ENCODE assay signal across 8 mouse cellular contexts in the genomic region with DNA sequence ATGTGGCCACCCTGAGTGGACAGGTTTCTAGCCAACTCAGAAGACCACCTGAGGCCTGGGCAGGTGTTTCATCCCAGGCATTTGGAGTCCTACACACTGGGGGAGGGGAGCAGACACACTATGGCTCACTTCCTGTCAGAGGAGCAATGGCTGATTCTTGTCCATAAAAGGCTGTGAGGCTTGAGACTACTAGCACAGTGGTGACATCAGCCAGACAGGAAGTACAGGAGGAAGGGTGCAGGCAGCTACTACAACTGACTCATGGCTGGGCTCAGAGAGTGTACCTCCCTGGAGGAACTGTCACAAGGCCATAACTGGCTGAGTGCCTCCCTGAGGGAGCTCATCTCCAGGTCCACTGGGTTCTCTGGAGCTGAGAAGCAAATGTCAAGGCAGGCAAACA. TPM values are rescaled to one million over a fixed set of nuclear protein-coding genes. Genes with fewer than 3 reads are reported as not detected.
DNase-seq lines count a peak whose midpoint lies in the region; ATAC-seq and TF ChIP-seq lines count a peak whose summit lies in the region.

No protein-coding gene starts in this region.

- TF ChIP-seq POLR2A in CH12.LX (IDR thresholded peaks at IDR 0.05; ENCODE audit: low read depth, low read length) = peak; percentile 54; the same call in 1 of the 2 replicates

- ATAC-seq in heart, postnatal 0 days (ENCODE audit: insufficient read depth, low read depth) = peak; percentile 70
- ATAC-seq in megakaryocyte, adult 5-6 weeks (ENCODE audit: poor library complexity, severe bottlenecking) = peak; percentile 90

- peaks cover 74 to 90% of the 10 kb centered on the region in 2 experiments for H3K36me3 ChIP-seq in CH12.LX (replicated peaks in 1 of 2; ENCODE audit: control insufficient read depth in 1 of 2, insufficient read depth in 1 of 2, low read length in 1 of 2)
- peaks cover 35% of the 10 kb centered on the region for H3K36me3 ChIP-seq in heart, postnatal 0 days (replicated peaks; ENCODE audit: control insufficient read depth, insufficient read depth, low read length)

- no peak for TF ChIP-seq RAD21 in CH12.LX (IDR thresholded peaks at IDR 0.05; ENCODE audit: low read depth, low read length)

- dilution Hi-C loops in CH12.LX (cut with MboI; ENCODE audit: extremely low pct_ligation_motif_present, extremely low pct_unique_long_range_greater_than_20kb, low sequenced_read_pairs) = no loop called here

- H3K79me2 ChIP-seq in CH12.LX (replicated peaks; ENCODE audit: control insufficient read depth, extremely low read depth, insufficient read depth, poor library complexity, severe bottlenecking) = peaks cover 69% of the 10 kb centered on the region

- H3K4me3 ChIP-seq in CH12.LX (replicated peaks in 1 of 3; ENCODE audit: low read depth in 2 of 3, low read length in 2 of 3, poor library complexity in 1 of 3) = no peak overlapping the region
- no peak overlapping the region for H3K4me3 ChIP-seq in heart, postnatal 0 days (ENCODE audit: low read depth, low read length)

- H3K27me3 ChIP-seq in CH12.LX (replicated peaks) = no peaks in the 10 kb centered on the region
- no peaks in the 10 kb centered on the region for H3K27me3 ChIP-seq in heart, postnatal 0 days (ENCODE audit: control insufficient read depth, insufficient read depth, low read length)

- H3K4me1 ChIP-seq in CH12.LX (ENCODE audit: control insufficient read depth in 1 of 2, insufficient read depth in 2 of 2) = peaks cover 57 to 85% of the 10 kb centered on the region in 2 experiments
- H3K4me1 ChIP-seq in heart, postnatal 0 days (ENCODE audit: control insufficient read depth, insufficient read depth) = peaks cover 79% of the 10 kb centered on the region

- peak overlapping the region; percentile 94 for H3K27ac ChIP-seq in CH12.LX (ENCODE audit: insufficient read depth, low read depth)
- peak overlapping the region; percentile 92 for H3K27ac ChIP-seq in heart, postnatal 0 days (ENCODE audit: low read depth)

- in situ Hi-C loops in CH12.LX (cut with MboI; ENCODE audit: low pct_ligation_motif_present, low pct_unique_long_range_greater_than_20kb, low sequenced_read_pairs) = no loop called here

- peak overlapping the region; percentile 2; the same call in 1 of the 2 replicates for H3K4me2 ChIP-seq in CH12.LX (ENCODE audit: insufficient read depth, low read depth, poor library complexity, severe bottlenecking)
- no peak overlapping the region for H3K4me2 ChIP-seq in heart, postnatal 0 days (ENCODE audit: low read depth, low read length)

- peak; percentile 73 for DNase-seq in gastrocnemius, adult 18-20 months (ENCODE audit: low spot score)
- no peak for DNase-seq in gastrocnemius, postnatal 10 days
- DNase-seq in CH12.LX (ENCODE audit: extremely low read depth) = peak; percentile 95
- DNase-seq in brain, adult 2 months (ENCODE audit: low read depth, low spot score) = peak; percentile 87
- peak; percentile 94 for DNase-seq in heart, postnatal 0 days (ENCODE audit: low spot score)
- DNase-seq in kidney, postnatal 36 days = peak; percentile 68 to 89
- peak; percentile 70 to 80 for DNase-seq in thymus, postnatal 36 days

- H3K9ac ChIP-seq in CH12.LX (ENCODE audit: insufficient read depth, low read depth) = peak overlapping the region; percentile 23
- 0 out of 2 replicates have a peak overlapping the region, but pooled peaks have one; percentile 10 for H3K9ac ChIP-seq in heart, postnatal 0 days (replicated peaks; ENCODE audit: low read depth, low read length)

- TF ChIP-seq EP300 in CH12.LX (IDR thresholded peaks at IDR 0.05; ENCODE audit: low read length) = peak; percentile 69
- TF ChIP-seq EP300 in heart, postnatal 0 days (IDR thresholded peaks at IDR 0.05; ENCODE audit: low read depth) = peak; percentile 83

- no peak for TF ChIP-seq CTCF in CH12.LX (conservative IDR thresholded peaks at IDR 0.05 in 1 of 2, IDR thresholded peaks at IDR 0.05 in 1 of 2; ENCODE audit: low read depth in 2 of 2, low read length in 2 of 2)
- no peak for TF ChIP-seq CTCF in heart, postnatal 0 days (IDR thresholded peaks at IDR 0.05; ENCODE audit: low read depth)

- H3K9me3 ChIP-seq in CH12.LX (replicated peaks; ENCODE audit: low read length) = no peaks in the 10 kb centered on the region
- H3K9me3 ChIP-seq in heart, postnatal 0 days (replicated peaks; ENCODE audit: control insufficient read depth, low read length) = no peaks in the 10 kb centered on the region

TF ChIP-seq in CH12.LX, 34 proteins besides CTCF, POLR2A, EP300 and RAD21:
- peak; percentile 88 for TF ChIP-seq ELF1 (IDR thresholded peaks at IDR 0.05; ENCODE audit: low read depth, low read length)
- no peak for TF ChIP-seq UBTF (IDR thresholded peaks at IDR 0.05; ENCODE audit: low read depth, low read length)
- TF ChIP-seq JUND (conservative IDR thresholded peaks at IDR 0.05; ENCODE audit: low read depth, low read length) = peak; percentile 69; the same call in 1 of the 2 replicates
- peak; percentile 61; the same call in 1 of the 2 replicates for TF ChIP-seq BHLHE40 (IDR thresholded peaks at IDR 0.05; ENCODE audit: low read depth, low read length)
- no peak for TF ChIP-seq GABPA (IDR thresholded peaks at IDR 0.05; ENCODE audit: insufficient replicate concordance, low read depth, low read length)
- peak; percentile 87 for TF ChIP-seq ETS1 (conservative IDR thresholded peaks at IDR 0.05; ENCODE audit: low read depth, low read length)
- TF ChIP-seq PAX5 (IDR thresholded peaks at IDR 0.05; ENCODE audit: low read length) = no peak
- TF ChIP-seq KAT2A (IDR thresholded peaks at IDR 0.05; ENCODE audit: insufficient replicate concordance, low read length) = no peak
- TF ChIP-seq ZMIZ1 (IDR thresholded peaks at IDR 0.05; ENCODE audit: low read depth, low read length) = 0 out of 2 replicates have a peak, but pooled peaks have one; percentile 14
- no peak for TF ChIP-seq NRF1 (IDR thresholded peaks at IDR 0.05; ENCODE audit: low read depth, low read length)
- peak; percentile 58 for TF ChIP-seq HCFC1 (IDR thresholded peaks at IDR 0.05; ENCODE audit: low read depth, low read length)
- no peak for TF ChIP-seq ZKSCAN1 (IDR thresholded peaks at IDR 0.05; ENCODE audit: borderline replicate concordance, low read depth, low read length)
- TF ChIP-seq MXI1 (IDR thresholded peaks at IDR 0.05; ENCODE audit: low read depth, low read length) = no peak
- TF ChIP-seq MYC (IDR thresholded peaks at IDR 0.05; ENCODE audit: low read depth, low read length) = peak; percentile 88
- TF ChIP-seq CHD1 (IDR thresholded peaks at IDR 0.05; ENCODE audit: low read depth, low read length) = no peak
- TF ChIP-seq USF2 (conservative IDR thresholded peaks at IDR 0.05; ENCODE audit: low read depth, low read length) = no peak
- TF ChIP-seq ZNF384 (IDR thresholded peaks at IDR 0.05; ENCODE audit: low read depth, low read length) = no peak
- no peak for TF ChIP-seq MAZ (IDR thresholded peaks at IDR 0.05; ENCODE audit: low read depth, low read length)
- no peak for TF ChIP-seq SMC3 (IDR thresholded peaks at IDR 0.05; ENCODE audit: low read depth, low read length)
- peak; percentile 83 for TF ChIP-seq CHD2 (IDR thresholded peaks at IDR 0.05; ENCODE audit: low read length)
- peak; percentile 74; the same call in 1 of the 2 replicates for TF ChIP-seq TCF12 (IDR thresholded peaks at IDR 0.05; ENCODE audit: low read depth, low read length)
- 0 out of 2 replicates have a peak, but pooled peaks have one; percentile 55 for TF ChIP-seq TBP (conservative IDR thresholded peaks at IDR 0.05; ENCODE audit: low read depth, low read length)
- TF ChIP-seq MEF2A (IDR thresholded peaks at IDR 0.05; ENCODE audit: borderline replicate concordance, low read depth, low read length) = 0 out of 2 replicates have a peak, but pooled peaks have one; percentile 38
- peak; percentile 63; the same call in 1 of the 2 replicates for TF ChIP-seq JUN (IDR thresholded peaks at IDR 0.05; ENCODE audit: insufficient read depth, low read depth, low read length)
- peak; percentile 56; the same call in 1 of the 2 replicates for TF ChIP-seq MAX (IDR thresholded peaks at IDR 0.05; ENCODE audit: low read length)
- TF ChIP-seq IRF4 (IDR thresholded peaks at IDR 0.05; ENCODE audit: low read depth, low read length) = peak; percentile 82

RNA-seq across cellular contexts. Expression of gene Myh9, which starts 41.5 kb away (rescaled TPM):
- 10 to 100 TPM; 42.8 to 63.0 TPM for total RNA-seq in gastrocnemius, adult 18-20 months (2021)
- total RNA-seq in gastrocnemius, postnatal 10 days (2021) = 100 to 1,000 TPM; 117 to 155 TPM
- total RNA-seq in CH12.LX (2012; rRNA removed) (128 and 146 TPM in 2 replicates), CH12.LX (2014; rRNA removed) (43.8 and 46.4 TPM in 2 replicates)
- 165 and 178 TPM in 2 replicates for polyA plus RNA-seq in CH12.LX (2012; ENCODE audit: insufficient read length, low read depth)
- 62.0 and 63.6 TPM in 2 replicates for total RNA-seq in heart, postnatal 0 days (2014; rRNA removed; ENCODE audit: low replicate concordance)
- polyA plus RNA-seq in heart, postnatal 0 days (2015; fragmentation: Nextera tagmentation; extraction: Ambion mirVana) = 15.7 and 17.5 TPM in 2 replicates
- 464 and 549 TPM in 2 replicates for total RNA-seq in megakaryocyte, adult 5-6 weeks (2015)
- 759 and 878 TPM in 2 replicates for total RNA-seq in megakaryocyte, adult 5-6 weeks (2017)

RNA-seq across cellular contexts. Expression of gene Apol8, which starts 43.7 kb away (rescaled TPM):
- total RNA-seq in gastrocnemius, adult 18-20 months (2021) = under 1 TPM; 0.07 to 0.73 TPM
- total RNA-seq in gastrocnemius, postnatal 10 days (2021) = under 1 TPM in 1 of 2 experiments, not detected in 1; 0.61 TPM
- total RNA-seq in CH12.LX (2012; rRNA removed) (0.17 TPM in 1 of 2 replicates, not detected in the other), CH12.LX (2014; rRNA removed) (0.15 and 0.84 TPM in 2 replicates)
- polyA plus RNA-seq in CH12.LX (2012; ENCODE audit: insufficient read length, low read depth) = 0.14 and 0.50 TPM in 2 replicates
- 0.46 TPM in 1 of 2 replicates, not detected in the other for total RNA-seq in heart, postnatal 0 days (2014; rRNA removed; ENCODE audit: low replicate concordance)
- 0.04 TPM in 1 of 2 replicates, not detected in the other for polyA plus RNA-seq in heart, postnatal 0 days (2015; fragmentation: Nextera tagmentation; extraction: Ambion mirVana)
- 0.16 and 1.3 TPM in 2 replicates for total RNA-seq in megakaryocyte, adult 5-6 weeks (2015)
- 0.16 and 0.26 TPM in 2 replicates for total RNA-seq in megakaryocyte, adult 5-6 weeks (2017)
